Mouse (Mus musculus): ENCODE measurements at regions not wholly inside any gene's neighbourhood (a gene's known extent, or its start where the extent isn't known, plus 50 kb on each side); places are given as distances from the start of the nearest gene placed in this dataset.

DNA sequence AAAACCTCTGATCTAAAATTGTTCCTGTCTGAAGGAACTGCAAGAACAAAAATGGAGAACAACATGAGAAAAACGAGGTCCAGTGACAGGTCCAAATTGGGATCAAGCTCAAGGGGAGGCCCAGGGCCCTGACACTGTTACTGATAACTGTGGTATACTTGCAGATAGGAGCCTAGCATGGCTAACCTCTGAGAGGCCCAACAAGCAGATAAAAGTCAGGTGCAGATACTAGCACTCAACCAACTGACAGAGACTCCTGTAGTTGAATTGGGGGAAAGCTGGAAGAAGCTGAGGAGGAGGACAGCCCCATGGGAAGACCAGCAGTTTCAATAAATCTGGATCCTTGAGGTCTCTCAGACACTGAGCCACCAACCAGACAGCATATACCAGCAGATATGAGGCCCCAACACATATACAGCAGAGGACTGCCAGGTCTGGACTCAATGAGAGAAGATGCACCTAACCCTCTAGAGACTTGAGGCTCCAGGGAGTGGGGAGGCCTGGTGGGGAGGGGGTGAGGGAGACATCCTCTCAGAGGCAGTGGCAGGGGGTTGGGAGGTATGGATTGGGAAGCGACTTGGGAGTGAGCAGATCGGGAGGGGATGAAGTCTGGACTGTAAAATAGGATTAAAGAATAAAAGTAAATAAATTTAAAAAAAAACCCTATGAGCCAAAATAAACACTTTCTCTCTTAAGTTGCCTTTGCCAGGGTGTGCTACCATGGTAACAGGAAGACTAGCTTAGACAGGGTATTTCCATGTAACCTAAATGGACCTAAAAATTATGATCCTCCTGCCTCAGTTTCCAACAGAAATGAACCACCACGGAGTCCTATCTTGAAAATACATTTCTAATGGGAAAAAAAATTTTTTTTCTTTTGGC is 91.8 kb downstream of the Fam204a start:
- Histone ChIP-seq H3K27me3 (ENCODE audit: control insufficient read depth, insufficient read depth, low read length) (no peaks in the 10 kb centered on the region), H3K36me3 (ENCODE audit: control insufficient read depth, insufficient read depth, low read length) (no peaks in the 10 kb centered on the region), H3K4me3 (ENCODE audit: control insufficient read depth, insufficient read depth, low read length) (no peak overlapping the region), H3K27ac (ENCODE audit: control insufficient read depth, insufficient read depth, low read length) (no peak overlapping the region), H3K4me1 (replicated peaks; ENCODE audit: control insufficient read depth, insufficient read depth, low read length) (no peaks in the 10 kb centered on the region)
- no peak for TF ChIP-seq POLR2A (IDR thresholded peaks at IDR 0.05; ENCODE audit: control insufficient read depth, extremely low read depth, insufficient read depth, low read length, poor library complexity)
- TF ChIP-seq CTCF (IDR thresholded peaks at IDR 0.05; ENCODE audit: borderline replicate concordance, control insufficient read depth, extremely low read depth, insufficient read depth, low read length, poor library complexity): no peak
- no peak for DNase-seq
- WGBS: 85% methylated on average over 4 of the region's 4 CpGs

DNA sequence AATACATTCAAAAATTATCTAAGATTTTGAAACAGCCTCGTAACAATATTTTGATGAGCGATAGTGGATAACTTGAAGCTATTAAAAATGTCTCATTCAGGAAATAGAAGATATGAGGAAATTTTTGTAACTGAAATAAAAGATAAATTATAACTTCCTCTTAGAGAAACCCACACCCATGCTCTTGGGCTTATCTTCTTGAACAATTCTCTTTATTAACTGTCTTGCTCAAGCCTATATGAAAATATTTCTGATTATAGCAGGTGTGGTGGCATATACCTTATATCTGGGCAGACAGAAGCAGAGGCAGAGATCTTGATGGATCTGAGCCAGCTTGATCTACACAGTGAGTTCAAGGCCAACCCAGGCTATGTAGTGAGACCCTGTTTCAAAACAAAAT is 96.9 kb downstream of the Fam204a start:
- TF ChIP-seq CTCF (IDR thresholded peaks at IDR 0.05; ENCODE audit: borderline replicate concordance, control insufficient read depth, extremely low read depth, insufficient read depth, low read length, poor library complexity) (no peak), POLR2A (IDR thresholded peaks at IDR 0.05; ENCODE audit: control insufficient read depth, extremely low read depth, insufficient read depth, low read length, poor library complexity) (no peak)
- 46% methylated on average over 2 of the region's 2 CpGs for WGBS
- Histone ChIP-seq H3K27me3 (ENCODE audit: control insufficient read depth, insufficient read depth, low read length) (no peaks in the 10 kb centered on the region), H3K27ac (ENCODE audit: control insufficient read depth, insufficient read depth, low read length) (no peak overlapping the region), H3K4me1 (replicated peaks; ENCODE audit: control insufficient read depth, insufficient read depth, low read length) (no peaks in the 10 kb centered on the region), H3K4me3 (ENCODE audit: control insufficient read depth, insufficient read depth, low read length) (no peak overlapping the region), H3K36me3 (ENCODE audit: control insufficient read depth, insufficient read depth, low read length) (no peaks in the 10 kb centered on the region)
- DNase-seq: no peak

DNA sequence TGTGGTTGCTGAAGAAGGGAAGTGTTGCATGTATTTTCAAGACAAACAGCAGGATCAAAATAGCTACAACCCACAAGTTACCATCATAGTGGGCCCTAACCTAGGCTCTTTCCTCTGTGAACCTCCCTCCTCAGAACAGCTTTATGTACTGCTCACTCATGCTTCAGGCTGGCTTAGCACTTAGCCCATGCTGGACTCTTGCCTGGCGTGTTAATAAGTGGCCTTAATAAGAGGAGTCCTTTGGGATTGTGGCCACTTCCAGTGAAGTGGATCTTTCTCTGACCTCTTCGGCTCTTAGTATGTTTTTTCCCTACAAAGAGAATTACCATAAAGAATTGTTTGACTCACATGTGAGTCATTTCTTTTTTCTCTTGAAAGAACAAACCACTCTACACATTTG is 101.9 kb downstream of the Fam204a start:
- Histone ChIP-seq H3K36me3 (ENCODE audit: control insufficient read depth, insufficient read depth, low read length) (no peaks in the 10 kb centered on the region), H3K4me1 (replicated peaks; ENCODE audit: control insufficient read depth, insufficient read depth, low read length) (no peaks in the 10 kb centered on the region), H3K27me3 (ENCODE audit: control insufficient read depth, insufficient read depth, low read length) (no peaks in the 10 kb centered on the region), H3K4me3 (ENCODE audit: control insufficient read depth, insufficient read depth, low read length) (no peak overlapping the region), H3K27ac (ENCODE audit: control insufficient read depth, insufficient read depth, low read length) (no peak overlapping the region)
- TF ChIP-seq CTCF (IDR thresholded peaks at IDR 0.05; ENCODE audit: borderline replicate concordance, control insufficient read depth, extremely low read depth, insufficient read depth, low read length, poor library complexity) (no peak), POLR2A (IDR thresholded peaks at IDR 0.05; ENCODE audit: control insufficient read depth, extremely low read depth, insufficient read depth, low read length, poor library complexity) (no peak)
- 95% methylated on average over 2 of the region's 2 CpGs for WGBS
- no peak for DNase-seq

DNA sequence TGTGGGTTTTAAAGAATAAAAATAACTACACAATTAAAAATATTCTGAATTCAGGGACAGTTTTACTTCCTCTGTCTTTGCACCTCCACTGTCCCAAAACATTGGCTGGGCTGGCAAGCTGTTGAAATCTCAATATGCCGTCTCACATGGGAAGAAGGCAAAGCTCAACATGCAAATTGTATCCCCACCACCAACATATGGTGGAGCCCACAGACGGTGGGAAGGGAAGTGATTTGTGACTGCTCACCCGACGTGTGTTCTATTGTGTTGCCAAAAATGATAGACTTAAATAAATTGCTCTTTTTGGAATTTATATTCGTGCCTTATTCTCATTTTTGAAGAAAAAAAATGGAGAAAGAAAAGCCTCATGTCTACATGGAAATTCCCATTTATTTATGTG is 105.6 kb downstream of the Fam204a start:
- Histone ChIP-seq H3K4me3 (ENCODE audit: control insufficient read depth, insufficient read depth, low read length) (no peak overlapping the region), H3K36me3 (ENCODE audit: control insufficient read depth, insufficient read depth, low read length) (no peaks in the 10 kb centered on the region), H3K4me1 (replicated peaks; ENCODE audit: control insufficient read depth, insufficient read depth, low read length) (no peaks in the 10 kb centered on the region), H3K27ac (ENCODE audit: control insufficient read depth, insufficient read depth, low read length) (no peak overlapping the region), H3K27me3 (ENCODE audit: control insufficient read depth, insufficient read depth, low read length) (no peaks in the 10 kb centered on the region)
- no peak for TF ChIP-seq CTCF (IDR thresholded peaks at IDR 0.05; ENCODE audit: borderline replicate concordance, control insufficient read depth, extremely low read depth, insufficient read depth, low read length, poor library complexity)
- TF ChIP-seq POLR2A (IDR thresholded peaks at IDR 0.05; ENCODE audit: control insufficient read depth, extremely low read depth, insufficient read depth, low read length, poor library complexity): no peak
- DNase-seq: no peak
- WGBS: 59% methylated on average over 5 of the region's 5 CpGs

DNA sequence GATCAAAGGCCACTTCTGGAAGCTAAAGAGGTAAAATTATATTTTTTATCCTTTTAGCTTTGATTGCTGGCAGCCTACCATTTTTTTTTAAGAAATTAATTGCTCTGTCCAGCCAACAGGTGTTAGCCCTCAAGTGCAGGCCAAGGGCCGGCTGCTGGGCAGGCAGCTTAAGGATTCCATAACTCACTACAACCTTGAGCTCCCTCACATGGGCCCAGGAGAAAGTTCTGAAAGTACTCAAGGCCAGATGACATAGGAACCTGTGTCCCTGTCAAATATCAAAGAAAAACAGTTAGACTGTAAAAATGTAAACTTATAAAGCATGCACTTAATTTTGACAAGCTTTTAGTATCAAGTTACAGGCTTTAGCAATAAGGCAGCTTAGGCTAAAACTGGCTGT is 107.5 kb downstream of the Fam204a start:
- WGBS: 93% methylated on average over 1 of the region's 1 CpGs
- H3K4me1 ChIP-seq (replicated peaks; ENCODE audit: control insufficient read depth, insufficient read depth, low read length): no peaks in the 10 kb centered on the region
- TF ChIP-seq CTCF (IDR thresholded peaks at IDR 0.05; ENCODE audit: borderline replicate concordance, control insufficient read depth, extremely low read depth, insufficient read depth, low read length, poor library complexity): no peak
- no peak for TF ChIP-seq POLR2A (IDR thresholded peaks at IDR 0.05; ENCODE audit: control insufficient read depth, extremely low read depth, insufficient read depth, low read length, poor library complexity)
- no peak for DNase-seq
- no peak overlapping the region for H3K4me3 ChIP-seq (ENCODE audit: control insufficient read depth, insufficient read depth, low read length)
- H3K27ac ChIP-seq (ENCODE audit: control insufficient read depth, insufficient read depth, low read length): no peak overlapping the region
- H3K36me3 ChIP-seq (ENCODE audit: control insufficient read depth, insufficient read depth, low read length): no peaks in the 10 kb centered on the region
- no peaks in the 10 kb centered on the region for H3K27me3 ChIP-seq (ENCODE audit: control insufficient read depth, insufficient read depth, low read length)

DNA sequence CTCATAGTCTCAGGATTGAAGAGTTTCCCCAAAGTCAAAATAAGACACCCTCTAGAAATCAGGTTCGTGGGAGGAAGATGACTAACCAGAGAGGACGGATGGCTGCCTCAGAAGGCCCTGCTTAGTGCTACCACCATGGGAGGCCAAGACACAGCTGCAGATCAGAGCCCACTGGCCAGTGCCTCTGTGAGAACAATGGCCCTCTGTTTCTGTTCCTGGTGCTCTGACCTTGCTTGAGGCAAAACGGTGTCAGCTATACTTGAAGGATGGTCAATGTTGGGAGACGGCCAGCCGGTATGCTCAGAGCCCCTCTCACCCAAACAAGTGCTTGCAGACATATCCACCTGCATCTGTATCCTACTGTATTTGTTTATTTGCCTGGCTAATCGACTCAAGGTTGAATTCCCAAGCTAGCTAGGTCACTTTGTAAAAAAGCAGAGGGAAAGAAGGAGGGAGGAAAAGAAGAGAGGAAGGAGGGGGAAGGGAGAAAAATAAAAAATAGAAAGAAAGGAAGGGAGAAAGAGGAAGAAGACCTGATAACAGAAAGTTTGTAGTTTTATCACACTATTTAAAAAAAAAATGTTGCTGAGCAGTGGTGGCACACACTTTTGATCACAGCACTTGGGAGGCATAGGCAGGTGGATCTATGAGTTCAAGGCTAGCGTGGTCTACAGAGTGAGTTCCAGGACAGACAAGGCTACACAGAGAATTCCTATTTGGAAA is 112.7 kb downstream of the Fam204a start:
- no peaks in the 10 kb centered on the region for H3K4me1 ChIP-seq (replicated peaks; ENCODE audit: control insufficient read depth, insufficient read depth, low read length)
- no peaks in the 10 kb centered on the region for H3K27me3 ChIP-seq (ENCODE audit: control insufficient read depth, insufficient read depth, low read length)
- no peak overlapping the region for H3K4me3 ChIP-seq (ENCODE audit: control insufficient read depth, insufficient read depth, low read length)
- WGBS: 81% methylated on average over 7 of the region's 7 CpGs
- DNase-seq: no peak
- no peak overlapping the region for H3K27ac ChIP-seq (ENCODE audit: control insufficient read depth, insufficient read depth, low read length)
- H3K36me3 ChIP-seq (ENCODE audit: control insufficient read depth, insufficient read depth, low read length): no peaks in the 10 kb centered on the region
- TF ChIP-seq CTCF (IDR thresholded peaks at IDR 0.05; ENCODE audit: borderline replicate concordance, control insufficient read depth, extremely low read depth, insufficient read depth, low read length, poor library complexity) (no peak), POLR2A (IDR thresholded peaks at IDR 0.05; ENCODE audit: control insufficient read depth, extremely low read depth, insufficient read depth, low read length, poor library complexity) (no peak)

Measured in thymus, adult 2 months (tissue).